Comparison of ENCODE assay signal across 8 mouse cellular contexts in genomic region chr19:38025254-38026041, GRCm38 (mm10). TPM values are rescaled to one million over a fixed set of nuclear protein-coding genes. Genes with fewer than 3 reads are reported as not detected.
DNase-seq lines count a peak whose midpoint lies in the region; ATAC-seq lines count a peak whose summit lies in the region.

No protein-coding gene starts in this region.

- DNase-seq in adrenal gland, postnatal 14 days = peak; percentile 47
- DNase-seq in adrenal gland, adult 18-20 months (ENCODE audit: low spot score in 2 of 2) = no peak
- DNase-seq in embryonic facial prominence, embryonic 11.5 days (ENCODE audit: low spot score) = peak; percentile 25
- DNase-seq in kidney, adult 8-10 months = peak; percentile 79 to 93
- DNase-seq in lung, postnatal 4 days = peak; percentile 73 to 74
- DNase-seq in frontal cortex, adult 2 months (ENCODE audit: extremely low spot score in 1 of 2, low spot score in 1 of 2) = no peak
- no peak for DNase-seq in testis, postnatal 14 days (ENCODE audit: low spot score)
- no peak for DNase-seq in frontal cortex, postnatal 36 days (ENCODE audit: low spot score in 2 of 2)

- ATAC-seq in embryonic facial prominence, embryonic 11.5 days (replicated peaks; ENCODE audit: insufficient number of reproducible peaks, low FRiP score, low TSS enrichment, low read depth) = 0 out of 2 replicates have a peak, but pooled peaks have one; percentile 44

- H3K27me3 ChIP-seq in embryonic facial prominence, embryonic 11.5 days (ENCODE audit: control insufficient read depth, insufficient read depth, low read length) = no peaks in the 10 kb centered on the region

- H3K9me3 ChIP-seq in embryonic facial prominence, embryonic 11.5 days (replicated peaks; ENCODE audit: control insufficient read depth, low read length) = no peaks in the 10 kb centered on the region

- no peak overlapping the region for H3K9ac ChIP-seq in embryonic facial prominence, embryonic 11.5 days (replicated peaks; ENCODE audit: low read length)

- H3K4me3 ChIP-seq in embryonic facial prominence, embryonic 11.5 days (ENCODE audit: low read depth, low read length) = no peak overlapping the region

- no peaks in the 10 kb centered on the region for H3K4me1 ChIP-seq in embryonic facial prominence, embryonic 11.5 days (ENCODE audit: control insufficient read depth, insufficient read depth, low read length)

- H3K36me3 ChIP-seq in embryonic facial prominence, embryonic 11.5 days (replicated peaks; ENCODE audit: control insufficient read depth, insufficient read depth, low read depth, low read length) = no peaks in the 10 kb centered on the region

- WGBS in embryonic facial prominence, embryonic 11.5 days = 75% methylated on average over 6 of the region's 9 CpGs

- H3K4me2 ChIP-seq in embryonic facial prominence, embryonic 11.5 days (ENCODE audit: low read depth, low read length) = no peak overlapping the region

- H3K27ac ChIP-seq in embryonic facial prominence, embryonic 11.5 days (replicated peaks; ENCODE audit: low read depth, low read length) = no peak overlapping the region

RNA-seq across cellular contexts. Expression of gene Myof, which starts 17.9 kb away (rescaled TPM):
- 17.2 and 20.7 TPM in 2 replicates for total RNA-seq in adrenal gland, postnatal 14 days (2021)
- 10 to 100 TPM; 29.4 to 34.1 TPM for total RNA-seq in adrenal gland, adult 18-20 months (2021)
- 7.8 and 8.0 TPM in 2 replicates for polyA plus RNA-seq in embryonic facial prominence, embryonic 11.5 days (2014; fragmentation: Nextera tagmentation; extraction: Ambion mirVana)
- 5.0 and 7.1 TPM in 2 replicates for polyA plus RNA-seq in frontal cortex, adult 2 months (2012; rRNA removed)

RNA-seq across cellular contexts. Expression of gene Cep55, which starts 29.4 kb away (rescaled TPM):
- 8.1 and 8.9 TPM in 2 replicates for total RNA-seq in adrenal gland, postnatal 14 days (2021)
- total RNA-seq in adrenal gland, adult 18-20 months (2021) = under 1 TPM; 0.35 to 0.73 TPM
- polyA plus RNA-seq in embryonic facial prominence, embryonic 11.5 days (2014; fragmentation: Nextera tagmentation; extraction: Ambion mirVana) = 41.4 and 47.7 TPM in 2 replicates
- polyA plus RNA-seq in frontal cortex, adult 2 months (2012; rRNA removed) = 0.48 and 0.50 TPM in 2 replicates

Comparison
In these comparisons a context has a peak if more than half of its experiments do, and no peak if none do; other contexts are left out.
1. DNase-seq: peak in adrenal gland, postnatal 14 days (single experiment), embryonic facial prominence, embryonic 11.5 days (single experiment), kidney, adult 8-10 months (2 of 2) and lung, postnatal 4 days (2 of 2); none in adrenal gland, adult 18-20 months (0 of 2), frontal cortex, adult 2 months (0 of 2), testis, postnatal 14 days (single experiment) and frontal cortex, postnatal 36 days (0 of 2).